Mouse (Mus musculus) liver, embryonic 13.5 days (tissue): ENCODE measurements around the gene Nploc4. TPM values are rescaled to one million over a fixed set of nuclear protein-coding genes. Genes with fewer than 3 reads are reported as not detected.
A peak's percentile ranks its signal among the peaks of the same experiment; 100 is the strongest.

Experiments used
- ATAC-seq: fragments of 200-750 bp; cut with Nextera tagmentation; 2 replicates; pipeline ENCODE4 v1.8.0; 2017; ENCODE audit warnings: low read depth, mild to moderate bottlenecking, moderate number of reproducible peaks, moderate library complexity
- DNase-seq: peaks from one replicate; pipeline ENCODE4 v3.0.0; 2022
- H3K27ac ChIP-seq: fragments of 300-500 bp; sonication (generic); 2 replicates; pipeline ENCODE4 v1.5.1; 2015; ENCODE audit warnings: moderate library complexity, mild to moderate bottlenecking, inconsistent platforms
- H3K27me3 ChIP-seq: fragments of 300-500 bp; sonication (generic); 2 replicates; pipeline ENCODE4 v1.6.1; 2015; ENCODE audit warnings: mild to moderate bottlenecking, inconsistent platforms
- H3K36me3 ChIP-seq: fragments of 300-500 bp; sonication (generic); 2 replicates; pipeline ENCODE4 v1.6.1; 2015; ENCODE audit warnings: mild to moderate bottlenecking, inconsistent platforms
- H3K4me1 ChIP-seq: fragments of 300-500 bp; sonication (generic); replicated peaks from 2 replicates; pipeline ENCODE4 v1.6.1; 2015; ENCODE audit warnings: inconsistent platforms
- H3K4me2 ChIP-seq: fragments of 300-500 bp; sonication (generic); 2 replicates; pipeline ENCODE4 v1.6.1; 2015; ENCODE audit warnings: inconsistent platforms, mild to moderate bottlenecking, moderate library complexity
- H3K4me3 ChIP-seq: fragments of 300-500 bp; sonication (generic); replicated peaks from 2 replicates; pipeline ENCODE4 v1.5.1; 2015; ENCODE audit warnings: mild to moderate bottlenecking, inconsistent platforms
- H3K9ac ChIP-seq: fragments of 300-500 bp; sonication (generic); 2 replicates; pipeline ENCODE4 v1.6.1; 2015; ENCODE audit warnings: mild to moderate bottlenecking, inconsistent platforms
- H3K9me3 ChIP-seq: fragments of 300-500 bp; sonication (generic); replicated peaks from 2 replicates; pipeline ENCODE4 v1.6.1; 2016; ENCODE audit warnings: inconsistent platforms
- WGBS: fragments of 180-500 bp; shearing (Covaris S2); methylation state at CpG from one replicate; pipeline ENCODE4 v1.1.7; 2015; ENCODE audit not compliant: insufficient replicate concordance; 5-methylcytosine and 5-hydroxymethylcytosine counted together
- polyA plus RNA-seq: library from polyadenylated mRNA; unstranded; fragments of >200 nt; fragmentation: Nextera tagmentation; extraction: Ambion mirVana; gene quantifications from 2 replicates; pipeline ENCODE4 v1.2.1, GENCODE M21; 2015

The Nploc4 gene
- polyA plus RNA-seq, 1 experiment from 2014 or later: 22.3 TPM

DNA sequence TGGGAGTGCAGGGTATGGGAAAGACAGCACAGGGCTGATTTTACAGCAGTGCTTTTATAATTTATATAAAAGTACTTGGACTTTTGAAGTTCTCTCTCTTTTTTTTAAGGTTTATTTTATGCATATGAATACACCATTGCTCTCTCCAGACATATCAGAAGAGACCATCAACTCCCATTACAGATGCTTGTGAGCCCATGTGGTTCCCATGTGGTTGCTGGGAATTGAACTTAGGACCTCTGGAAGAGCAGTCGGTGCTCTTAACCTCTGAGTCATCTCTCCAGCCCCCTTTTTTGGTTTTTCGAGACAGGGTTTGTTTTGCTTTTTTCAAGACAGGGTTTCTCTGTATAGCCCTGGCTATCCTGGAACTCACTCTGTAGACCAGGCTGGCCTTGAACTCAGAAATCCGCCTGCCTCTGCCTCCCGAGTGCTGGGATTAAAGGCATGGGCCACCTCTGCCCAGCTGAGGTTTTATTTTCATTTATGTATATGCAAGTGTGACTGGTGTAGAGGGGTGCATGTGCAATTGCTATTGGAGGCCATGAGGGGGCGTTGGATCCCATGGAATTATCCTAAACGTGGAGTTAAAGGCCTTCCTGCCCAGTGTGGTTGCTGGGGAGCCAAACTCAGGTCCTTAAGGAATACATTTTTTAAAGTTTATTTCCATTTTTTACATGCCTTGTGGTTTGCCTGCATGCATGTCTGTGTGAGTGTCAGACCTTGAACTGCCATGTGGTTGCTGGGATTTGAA is 21.5 kb upstream of the Nploc4 start:
- Histone ChIP-seq H3K27me3 (no peaks in the 10 kb centered on the region), H3K27ac (peak overlapping the region; percentile 87), H3K9ac (peak overlapping the region; percentile 87), H3K4me1 (peaks cover 54% of the 10 kb centered on the region), H3K4me2 (peak overlapping the region; percentile 86), H3K36me3 (peaks cover 43% of the 10 kb centered on the region), H3K9me3 (no peaks in the 10 kb centered on the region), H3K4me3 (peak overlapping the region; percentile 79)
- DNase-seq: no peak
- ATAC-seq: no peak
- 25% methylated on average over 6 of the region's 6 CpGs for WGBS

DNA sequence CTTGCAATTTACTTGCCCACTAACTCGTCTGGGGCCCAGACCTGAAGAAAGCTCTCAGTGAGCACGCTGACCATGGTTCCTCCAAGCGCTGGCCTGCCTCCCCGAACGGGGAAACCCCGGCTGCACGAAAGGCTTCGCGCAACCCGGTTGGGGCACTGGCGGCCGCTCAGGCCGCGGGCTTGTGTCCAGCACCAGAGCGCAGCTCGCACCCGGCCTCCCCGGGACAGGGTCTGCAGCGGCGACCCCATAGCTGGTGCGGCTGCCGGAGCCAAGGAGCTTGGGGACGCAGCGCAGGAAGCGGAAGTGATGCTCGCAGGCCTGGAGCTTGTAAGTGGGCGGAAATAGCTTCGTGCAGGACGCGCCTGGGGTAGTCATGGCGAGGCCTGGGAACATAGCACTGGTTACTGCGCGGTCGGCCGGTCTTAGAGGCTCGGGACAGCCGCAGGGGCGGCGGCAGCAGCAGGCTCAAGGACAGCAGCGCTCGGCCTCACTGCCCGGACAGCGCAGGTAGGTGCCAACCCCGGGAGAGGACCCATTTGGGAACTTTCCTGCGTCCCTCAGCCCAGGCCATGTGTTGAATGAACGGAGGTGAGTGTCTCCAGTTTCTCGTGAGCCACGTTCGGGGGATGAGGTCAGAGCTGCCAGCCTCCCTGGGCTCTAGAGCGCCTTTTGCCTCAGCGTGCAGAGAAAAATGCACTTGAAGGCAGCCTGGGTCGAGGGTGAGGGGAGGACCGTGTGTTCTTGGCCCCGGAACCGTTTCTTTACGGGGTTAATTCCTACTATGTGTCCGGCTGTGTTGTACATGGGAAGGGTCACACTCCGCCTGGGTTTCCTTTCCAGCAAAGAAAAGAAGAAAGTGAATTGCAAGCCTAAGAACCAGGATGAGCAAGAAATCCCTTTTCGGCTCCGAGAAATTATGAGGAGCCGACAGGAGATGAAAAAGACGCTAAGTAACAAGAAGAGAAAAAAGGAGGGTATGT is 20.6 kb upstream of the Nploc4 start, which contains the start of the genes Oxld1 and Ccdc137:
Oxld1 (minus strand) TSS at position 297 of the 980 bp plus-strand sequence.
Ccdc137 (plus strand) TSS at position 344 of the 980 bp plus-strand sequence.
- H3K36me3 ChIP-seq: peaks cover 35% of the 10 kb centered on the region
- H3K4me1 ChIP-seq: peaks cover 54% of the 10 kb centered on the region
- no peaks in the 10 kb centered on the region for H3K9me3 ChIP-seq
- peak within 1 kb of the TSS; percentile 79 for H3K4me3 ChIP-seq
- WGBS: 3% methylated on average over 62 of the region's 62 CpGs
- ATAC-seq: peak; percentile 84
- H3K9ac ChIP-seq: peak within 1 kb of the TSS; percentile 87
- H3K27me3 ChIP-seq: no peaks in the 10 kb centered on the region
- H3K4me2 ChIP-seq: peak within 1 kb of the TSS; percentile 86
- peak within 1 kb of the TSS; percentile 87 for H3K27ac ChIP-seq
- peak; percentile 73 for DNase-seq

DNA sequence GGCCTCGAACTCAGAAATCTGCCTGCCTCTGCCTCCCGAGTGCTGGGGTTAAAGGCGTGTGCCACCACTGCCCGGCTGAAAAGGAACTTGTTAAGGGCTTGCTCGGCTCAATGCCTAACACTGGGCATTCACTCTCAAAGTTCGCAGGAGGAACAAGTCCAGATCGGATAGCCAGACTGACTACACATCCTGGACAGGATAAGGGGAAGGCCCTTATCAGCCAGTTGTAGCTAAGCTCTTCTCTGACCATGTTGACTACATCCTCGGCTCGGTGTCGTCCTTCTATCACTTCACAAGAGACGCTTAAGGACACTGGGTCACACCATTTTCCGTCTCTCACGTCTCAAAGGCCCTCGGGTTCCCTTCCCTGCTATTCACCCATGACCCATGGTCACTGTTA is 19.9 kb upstream of the Nploc4 start:
- H3K27me3 ChIP-seq: no peaks in the 10 kb centered on the region
- H3K4me2 ChIP-seq: peak overlapping the region; percentile 86
- H3K36me3 ChIP-seq: peaks cover 28% of the 10 kb centered on the region
- H3K4me3 ChIP-seq: peak overlapping the region; percentile 79
- 9% methylated on average over 14 of the region's 14 CpGs for WGBS
- H3K9me3 ChIP-seq: no peaks in the 10 kb centered on the region
- DNase-seq (no peak), ATAC-seq (peak; percentile 46)
- peak overlapping the region; percentile 87 for H3K9ac ChIP-seq
- peak overlapping the region; percentile 87 for H3K27ac ChIP-seq
- H3K4me1 ChIP-seq: peaks cover 54% of the 10 kb centered on the region

DNA sequence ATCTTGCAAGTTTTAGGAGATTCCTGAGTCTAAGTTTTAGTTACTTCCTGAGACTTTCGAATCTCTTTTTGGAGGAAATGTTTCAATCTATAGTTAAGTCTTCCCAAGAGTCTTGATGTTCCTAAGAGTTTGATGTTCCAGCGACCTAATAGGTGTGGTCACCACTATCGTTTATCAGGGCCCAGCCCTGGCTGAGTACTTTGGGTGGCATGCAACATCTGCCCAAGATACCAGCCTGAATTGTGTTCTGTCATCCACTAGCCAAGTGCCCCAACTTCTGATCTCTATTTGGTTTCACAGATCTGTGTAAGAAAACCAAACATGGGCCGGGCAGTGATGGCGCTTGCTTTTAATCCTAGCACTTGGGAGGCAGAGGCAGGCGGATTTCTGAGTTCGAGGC is 17.9 kb upstream of the Nploc4 start:
- H3K9ac ChIP-seq: peak overlapping the region; percentile 42; the same call in 1 of the 2 replicates
- peak overlapping the region; percentile 47 for H3K4me2 ChIP-seq
- DNase-seq: peak; percentile 38
- peak; percentile 47 for ATAC-seq
- peaks cover 9% of the 10 kb centered on the region for H3K36me3 ChIP-seq
- H3K27ac ChIP-seq: peak overlapping the region; percentile 74
- peaks cover 54% of the 10 kb centered on the region for H3K4me1 ChIP-seq
- H3K4me3 ChIP-seq: no peak overlapping the region
- whole genome bisulfite sequencing: 68% methylated on average over 7 of the region's 7 CpGs
- no peaks in the 10 kb centered on the region for H3K9me3 ChIP-seq
- no peaks in the 10 kb centered on the region for H3K27me3 ChIP-seq

DNA sequence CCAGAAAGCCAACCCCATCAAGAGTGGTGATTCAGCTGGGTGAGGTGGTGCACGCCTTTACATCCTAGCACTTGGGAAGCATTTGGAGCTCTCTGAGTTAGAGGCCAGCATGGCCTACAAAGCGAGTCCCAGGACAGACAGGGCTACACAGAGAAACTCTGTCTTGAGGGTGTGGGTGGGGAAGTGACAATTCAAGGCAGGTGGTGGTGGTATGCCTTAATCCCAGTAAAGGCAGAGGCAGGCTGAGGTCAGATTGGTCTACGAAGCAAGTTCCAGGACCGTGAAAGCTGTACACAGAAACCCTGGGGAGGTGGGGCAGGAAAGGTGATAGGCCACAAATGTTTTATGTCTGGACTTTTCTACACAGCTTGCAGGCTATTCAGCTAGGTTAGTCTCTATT is 17.5 kb upstream of the Nploc4 start:
- no peak for ATAC-seq
- no peaks in the 10 kb centered on the region for H3K9me3 ChIP-seq
- peak overlapping the region; percentile 74 for H3K27ac ChIP-seq
- H3K36me3 ChIP-seq: peaks cover 6% of the 10 kb centered on the region
- WGBS: 93% methylated on average over 4 of the region's 4 CpGs
- H3K27me3 ChIP-seq: no peaks in the 10 kb centered on the region
- peak overlapping the region; percentile 47; the same call in 1 of the 2 replicates for H3K4me2 ChIP-seq
- H3K4me3 ChIP-seq: no peak overlapping the region
- DNase-seq: no peak
- peaks cover 53% of the 10 kb centered on the region for H3K4me1 ChIP-seq
- H3K9ac ChIP-seq: peak overlapping the region; percentile 42; the same call in 1 of the 2 replicates

DNA sequence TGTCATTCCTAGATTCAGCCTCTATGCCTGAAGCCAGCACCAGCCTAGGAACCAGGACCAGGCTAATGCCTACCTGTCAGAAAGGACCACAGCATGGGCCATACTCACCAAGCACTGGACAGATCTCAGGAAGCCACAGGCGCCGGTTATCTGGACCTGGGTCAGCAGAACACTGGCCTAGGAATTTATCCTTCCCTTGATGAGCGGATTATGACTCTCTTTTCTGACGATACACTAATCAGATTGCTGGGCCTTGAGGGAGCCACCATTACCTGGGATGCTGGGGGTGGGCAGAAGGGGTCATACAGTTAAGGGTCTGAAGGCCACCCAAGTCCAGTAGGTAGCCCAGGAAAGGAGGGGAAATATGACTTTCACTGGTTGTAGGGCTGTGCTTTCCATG is 15.8 kb upstream of the Nploc4 start, which contains the start of gene Pde6g:
Pde6g (minus strand) TSS at position 195 of the 400 bp plus-strand sequence.
- no peak within 1 kb of the TSS for H3K9ac ChIP-seq
- WGBS: 78% methylated on average over 4 of the region's 4 CpGs
- no peaks in the 10 kb centered on the region for H3K9me3 ChIP-seq
- no peak within 1 kb of the TSS for H3K4me2 ChIP-seq
- H3K27me3 ChIP-seq: no peaks in the 10 kb centered on the region
- no peak for DNase-seq
- ATAC-seq: no peak
- H3K4me1 ChIP-seq: peaks cover 36% of the 10 kb centered on the region
- H3K36me3 ChIP-seq: no peaks in the 10 kb centered on the region; the same call in 1 of the 2 replicates
- H3K27ac ChIP-seq: 0 out of 2 replicates have a peak within 1 kb of the TSS, but pooled peaks have one; percentile 74
- H3K4me3 ChIP-seq: no peak within 1 kb of the TSS

DNA sequence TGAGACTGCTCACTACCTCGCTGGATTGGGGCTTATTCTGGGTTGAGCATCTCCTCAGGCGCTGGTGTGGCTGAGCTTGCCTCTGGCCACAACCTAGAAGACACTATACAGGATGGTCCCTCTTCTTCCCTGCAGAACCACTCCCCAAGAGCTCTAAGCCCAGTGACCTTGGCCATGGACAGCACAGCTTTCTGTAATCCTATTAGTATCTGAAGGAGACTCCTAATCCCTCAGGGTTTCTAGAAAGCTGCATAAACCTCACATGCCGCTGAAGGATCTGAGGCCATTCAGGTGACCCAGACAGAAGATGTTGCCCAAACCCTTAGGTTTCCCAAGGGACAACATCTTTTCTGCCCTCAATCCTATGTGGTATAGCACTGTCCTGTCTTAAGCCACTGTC is 14.7 kb upstream of the Nploc4 start:
- no peak overlapping the region for H3K27ac ChIP-seq
- H3K4me1 ChIP-seq: peaks cover 33% of the 10 kb centered on the region
- no peak overlapping the region for H3K4me3 ChIP-seq
- ATAC-seq: no peak
- no peak for DNase-seq
- H3K4me2 ChIP-seq: no peak overlapping the region
- no peaks in the 10 kb centered on the region for H3K27me3 ChIP-seq
- H3K36me3 ChIP-seq: no peaks in the 10 kb centered on the region; the same call in 1 of the 2 replicates
- WGBS: 56% methylated on average over 3 of the region's 3 CpGs
- no peak overlapping the region for H3K9ac ChIP-seq
- H3K9me3 ChIP-seq: no peaks in the 10 kb centered on the region

DNA sequence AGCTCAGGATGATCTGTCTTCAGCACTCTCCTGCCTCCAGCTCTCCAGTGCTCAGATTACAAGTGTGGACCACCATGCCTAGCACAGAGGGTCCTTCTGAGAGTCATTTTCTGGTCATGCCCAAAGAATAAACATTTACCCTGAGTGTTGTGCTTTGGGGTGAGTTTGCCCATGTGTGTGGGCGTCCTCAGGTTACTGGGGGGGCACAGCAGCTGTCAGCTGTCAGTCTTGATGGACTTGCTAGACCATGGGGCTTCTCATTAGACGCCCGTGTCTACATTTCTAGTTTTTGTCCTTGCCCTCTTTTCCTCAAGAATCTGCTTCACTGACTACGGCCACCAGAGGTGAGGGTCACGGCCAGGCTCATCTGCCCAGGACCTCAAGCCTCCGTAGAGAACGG is 9.7 kb upstream of the Nploc4 start:
- Histone ChIP-seq H3K4me3 (no peak overlapping the region), H3K27ac (no peak overlapping the region), H3K36me3 (no peaks in the 10 kb centered on the region), H3K4me1 (0 out of 2 replicates have a peak, but pooled peaks cover 3% of the 10 kb centered on the region), H3K27me3 (no peaks in the 10 kb centered on the region), H3K9me3 (no peaks in the 10 kb centered on the region), H3K9ac (no peak overlapping the region), H3K4me2 (no peak overlapping the region)
- WGBS: 80% methylated on average over 7 of the region's 7 CpGs
- DNase-seq (no peak), ATAC-seq (no peak)

DNA sequence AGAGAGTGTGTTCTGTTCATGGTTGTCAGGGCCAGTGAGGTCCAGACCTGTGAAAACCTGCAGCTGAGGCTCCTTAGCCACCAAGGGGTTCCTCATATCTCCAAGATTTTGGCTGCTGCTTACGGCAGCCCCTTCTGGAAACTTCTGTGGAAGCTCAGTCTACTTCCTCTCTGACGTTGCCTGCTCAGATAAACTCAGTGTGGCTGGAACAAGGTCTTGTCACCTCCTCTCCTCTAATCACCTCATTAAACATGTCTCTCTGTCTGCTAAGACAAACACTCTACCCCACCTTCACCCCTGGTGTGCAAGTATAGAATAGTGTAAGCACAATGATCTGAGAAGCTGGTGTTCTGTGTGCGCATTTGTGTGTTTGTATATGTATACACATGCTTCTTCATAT is 8.0 kb upstream of the Nploc4 start:
- 48% methylated on average over 3 of the region's 3 CpGs for WGBS
- Histone ChIP-seq H3K9ac (no peak overlapping the region), H3K4me2 (no peak overlapping the region), H3K36me3 (no peaks in the 10 kb centered on the region), H3K4me1 (0 out of 2 replicates have a peak, but pooled peaks cover 3% of the 10 kb centered on the region), H3K27ac (no peak overlapping the region), H3K9me3 (no peaks in the 10 kb centered on the region), H3K27me3 (no peaks in the 10 kb centered on the region), H3K4me3 (no peak overlapping the region)
- ATAC-seq (no peak), DNase-seq (no peak)

DNA sequence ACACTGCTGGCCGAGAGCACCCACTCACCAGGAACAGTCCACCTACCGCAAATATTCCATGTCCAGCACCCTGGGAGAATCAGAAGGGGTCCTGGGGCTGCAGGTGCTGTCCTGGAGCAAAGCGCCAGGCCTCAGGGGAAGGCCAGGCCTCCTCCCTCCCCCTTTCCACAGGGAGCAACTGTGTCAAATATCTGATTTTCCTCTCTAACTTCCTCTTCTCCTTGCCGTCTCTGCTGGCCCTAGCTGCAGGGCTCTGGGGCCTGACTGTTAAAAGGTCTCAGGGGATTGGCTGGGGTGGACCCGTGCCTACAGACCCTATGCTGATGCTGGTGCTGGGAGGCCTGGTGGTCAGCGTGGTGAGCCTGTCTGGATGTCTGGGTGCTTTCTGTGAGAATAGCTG is 6.6 kb upstream of the Nploc4 start:
- WGBS: 54% methylated on average over 6 of the region's 6 CpGs
- ATAC-seq: no peak
- no peak overlapping the region for H3K4me3 ChIP-seq
- no peak overlapping the region for H3K4me2 ChIP-seq
- H3K9me3 ChIP-seq: no peaks in the 10 kb centered on the region
- H3K36me3 ChIP-seq: no peaks in the 10 kb centered on the region
- no peak overlapping the region for H3K27ac ChIP-seq
- DNase-seq: no peak
- H3K4me1 ChIP-seq: 0 out of 2 replicates have a peak, but pooled peaks cover 3% of the 10 kb centered on the region
- H3K9ac ChIP-seq: no peak overlapping the region
- no peaks in the 10 kb centered on the region for H3K27me3 ChIP-seq

DNA sequence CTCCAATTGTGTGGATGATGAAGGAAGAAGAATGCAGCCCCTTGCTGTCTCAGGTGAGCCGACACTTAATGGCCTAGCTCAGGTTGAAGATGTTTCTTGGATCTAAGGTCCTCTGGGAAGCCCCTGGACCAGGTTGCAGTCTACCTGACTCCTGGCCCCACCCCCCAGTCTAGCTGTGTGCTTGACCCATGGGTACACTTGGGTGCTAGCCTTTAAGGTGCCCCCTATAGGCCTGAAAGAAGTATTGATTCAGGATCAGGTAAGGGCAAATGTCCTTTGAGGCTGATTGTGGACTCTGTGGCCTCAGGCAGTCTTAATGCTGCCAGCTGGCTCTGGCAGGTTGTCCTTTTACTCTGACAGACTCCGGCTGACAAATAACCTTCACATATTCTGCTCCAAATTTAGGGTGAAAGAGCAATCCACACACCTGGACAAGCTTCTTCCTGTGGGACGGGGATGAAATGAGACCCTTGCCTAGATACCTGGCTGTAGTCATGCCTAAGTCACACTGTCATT is 5.3 kb upstream of the Nploc4 start:
- 72% methylated on average over 3 of the region's 3 CpGs for WGBS
- DNase-seq: no peak

More for the DNA sequence above, 5.3 kb upstream of the Nploc4 start:
- Histone ChIP-seq H3K4me2 (no peak overlapping the region), H3K27ac (no peak overlapping the region), H3K9me3 (no peaks in the 10 kb centered on the region), H3K4me3 (no peak overlapping the region), H3K27me3 (no peaks in the 10 kb centered on the region), H3K4me1 (no peaks in the 10 kb centered on the region), H3K36me3 (no peaks in the 10 kb centered on the region), H3K9ac (no peak overlapping the region)
- ATAC-seq: no peak
